Mouse (Mus musculus) spleen, embryonic (tissue): ENCODE results near the gene Ppm1h.
"Not testable (repeated sequence)": the region's sequence is repeated elsewhere in the genome, so short reads cannot be mapped to it uniquely, and the experiment has no call there.

Experiments used
- CTCF ChIA-PET: fragments of 350-600 bp; sonication (Branson Sonifier 250); formaldehyde crosslinking; loops from one replicate; lab custom pipeline; 2022; lab: Charles Lee

Gene Ppm1h

GRCm38 (mm10) chr10:122964241-122964636 lies 285.7 kb downstream of the Ppm1h start:
- CTCF ChIA-PET = no interaction called here

GRCm38 (mm10) chr10:122965650-122966049 lies 287.1 kb downstream of the Ppm1h start:
- CTCF ChIA-PET = not testable (repeated sequence)

- CTCF ChIA-PET = interaction anchor here (0.6 kb wide), 1 partner anchor 159 kb away, joined by 4 read pairs; no protein-coding TSS in a partner anchor
These were observed 287.9 kb downstream of the Ppm1h start for GRCm38 (mm10) chr10:122966421-122966820.

GRCm38 (mm10) chr10:122970188-122970587 lies 291.6 kb downstream of the Ppm1h start:
- CTCF ChIA-PET = no interaction called here

GRCm38 (mm10) chr10:122973241-122973640 lies 294.7 kb downstream of the Ppm1h start:
- CTCF ChIA-PET = interaction anchor here (1.1 kb wide), 1 partner anchor 33 kb away, joined by 4 read pairs; no protein-coding TSS in a partner anchor

- CTCF ChIA-PET = no interaction called here
These were observed 297.5 kb downstream of the Ppm1h start for GRCm38 (mm10) chr10:122976038-122976437.

GRCm38 (mm10) chr10:122979356-122979755 lies 300.8 kb downstream of the Ppm1h start:
- CTCF ChIA-PET = no interaction called here

GRCm38 (mm10) chr10:122980123-122980522 lies 301.6 kb downstream of the Ppm1h start:
- CTCF ChIA-PET = no interaction called here

- CTCF ChIA-PET = interaction anchor here (0.6 kb wide), 2 partner anchors 19 to 862 kb away, joined by 4 to 14 read pairs; no protein-coding TSS in a partner anchor
These were observed 304.5 kb downstream of the Ppm1h start for GRCm38 (mm10) chr10:122982909-122983578.

- CTCF ChIA-PET = interaction anchor here (0.5 kb wide), 1 partner anchor 202 kb away, joined by 3 read pairs; no protein-coding TSS in a partner anchor
These were observed 305.3 kb downstream of the Ppm1h start for GRCm38 (mm10) chr10:122983579-122984530.

GRCm38 (mm10) chr10:122984531-122985251 lies 306.1 kb downstream of the Ppm1h start:
- CTCF ChIA-PET = interaction anchor here (0.5 kb wide), 1 partner anchor 202 kb away, joined by 3 read pairs; no protein-coding TSS in a partner anchor

GRCm38 (mm10) chr10:122985252-122985514 lies 306.6 kb downstream of the Ppm1h start:
- CTCF ChIA-PET = no interaction called here

GRCm38 (mm10) chr10:122985515-122986319 lies 307.2 kb downstream of the Ppm1h start:
- CTCF ChIA-PET = interaction anchor here (0.7 kb wide), 1 partner anchor 32 kb away, joined by 3 read pairs; no protein-coding TSS in a partner anchor

- CTCF ChIA-PET = interaction anchor here (0.7 kb wide), 1 partner anchor 31 kb away, joined by 3 read pairs; no protein-coding TSS in a partner anchor
These were observed 308.0 kb downstream of the Ppm1h start for GRCm38 (mm10) chr10:122986320-122987225.

- CTCF ChIA-PET = interaction anchor here (0.6 to 0.8 kb wide), 2 partner anchors 12 to 180 kb away, joined by 3 read pairs; no protein-coding TSS in a partner anchor
These were observed 309.1 kb downstream of the Ppm1h start for GRCm38 (mm10) chr10:122987671-122988128.

- CTCF ChIA-PET = no interaction called here
These were observed 309.8 kb downstream of the Ppm1h start for GRCm38 (mm10) chr10:122988372-122988771.

GRCm38 (mm10) chr10:122989916-122990315 lies 311.4 kb downstream of the Ppm1h start:
- CTCF ChIA-PET = no interaction called here

- CTCF ChIA-PET = no interaction called here
These were observed 312.0 kb downstream of the Ppm1h start for GRCm38 (mm10) chr10:122990606-122991005.

- CTCF ChIA-PET = interaction anchor here (0.6 kb wide), 1 partner anchor 192 kb away, joined by 7 read pairs; no protein-coding TSS in a partner anchor
These were observed 312.5 kb downstream of the Ppm1h start for GRCm38 (mm10) chr10:122991053-122991452.
